Mouse (Mus musculus): ENCODE data around the gene Slc26a1. TPM values are rescaled to one million over a fixed set of nuclear protein-coding genes. Genes with fewer than 3 reads are reported as not detected.

Slc26a1 gene
- total RNA-seq (2017), result 1.1 and 1.8 TPM in 2 replicates

- no peak; a peak in 1 of 4 replicates for ATAC-seq (replicated peaks in 1 of 2; ENCODE audit: insufficient read depth in 1 of 2, low FRiP score in 2 of 2, low TSS enrichment in 1 of 2, low read depth in 1 of 2, poor library complexity in 2 of 2, severe bottlenecking in 2 of 2)
Observed at GRCm38 (mm10) chr5:108675251-108675816, at the start of gene Slc26a1. Gene Slc26a1, minus strand, starts transcription at chr5:108675569.

GRCm38 (mm10) chr5:108724006-108724405 is 48.6 kb upstream of the Slc26a1 start:
- ATAC-seq (replicated peaks in 1 of 2; ENCODE audit: insufficient read depth in 1 of 2, low FRiP score in 2 of 2, low TSS enrichment in 1 of 2, low read depth in 1 of 2, poor library complexity in 2 of 2, severe bottlenecking in 2 of 2), result no peak

GRCm38 (mm10) chr5:108719761-108720160 is 44.4 kb upstream of the Slc26a1 start:
- no peak for ATAC-seq (replicated peaks in 1 of 2; ENCODE audit: insufficient read depth in 1 of 2, low FRiP score in 2 of 2, low TSS enrichment in 1 of 2, low read depth in 1 of 2, poor library complexity in 2 of 2, severe bottlenecking in 2 of 2)

GRCm38 (mm10) chr5:108718051-108718450 is 42.7 kb upstream of the Slc26a1 start:
- ATAC-seq (replicated peaks in 1 of 2; ENCODE audit: insufficient read depth in 1 of 2, low FRiP score in 2 of 2, low TSS enrichment in 1 of 2, low read depth in 1 of 2, poor library complexity in 2 of 2, severe bottlenecking in 2 of 2), result no peak

- no peak for ATAC-seq (replicated peaks in 1 of 2; ENCODE audit: insufficient read depth in 1 of 2, low FRiP score in 2 of 2, low TSS enrichment in 1 of 2, low read depth in 1 of 2, poor library complexity in 2 of 2, severe bottlenecking in 2 of 2)
Observed at GRCm38 (mm10) chr5:108715974-108716373, 40.6 kb upstream of the Slc26a1 start.

- ATAC-seq (replicated peaks in 1 of 2; ENCODE audit: insufficient read depth in 1 of 2, low FRiP score in 2 of 2, low TSS enrichment in 1 of 2, low read depth in 1 of 2, poor library complexity in 2 of 2, severe bottlenecking in 2 of 2), result 0 out of 4 replicates have a peak, but pooled peaks of 1 of the 2 experiments have one; percentile 14
Observed at GRCm38 (mm10) chr5:108714149-108714548, 38.8 kb upstream of the Slc26a1 start.

GRCm38 (mm10) chr5:108713691-108714090 is 38.3 kb upstream of the Slc26a1 start:
- no peak for ATAC-seq (replicated peaks in 1 of 2; ENCODE audit: insufficient read depth in 1 of 2, low FRiP score in 2 of 2, low TSS enrichment in 1 of 2, low read depth in 1 of 2, poor library complexity in 2 of 2, severe bottlenecking in 2 of 2)

GRCm38 (mm10) chr5:108713096-108713495 is 37.7 kb upstream of the Slc26a1 start:
- ATAC-seq (replicated peaks in 1 of 2; ENCODE audit: insufficient read depth in 1 of 2, low FRiP score in 2 of 2, low TSS enrichment in 1 of 2, low read depth in 1 of 2, poor library complexity in 2 of 2, severe bottlenecking in 2 of 2), result no peak

- ATAC-seq (replicated peaks in 1 of 2; ENCODE audit: insufficient read depth in 1 of 2, low FRiP score in 2 of 2, low TSS enrichment in 1 of 2, low read depth in 1 of 2, poor library complexity in 2 of 2, severe bottlenecking in 2 of 2), result no peak
Observed at GRCm38 (mm10) chr5:108711968-108712367, 36.6 kb upstream of the Slc26a1 start.

- ATAC-seq (replicated peaks in 1 of 2; ENCODE audit: insufficient read depth in 1 of 2, low FRiP score in 2 of 2, low TSS enrichment in 1 of 2, low read depth in 1 of 2, poor library complexity in 2 of 2, severe bottlenecking in 2 of 2), result no peak
Observed at GRCm38 (mm10) chr5:108708981-108709731, 33.8 kb upstream of the Slc26a1 start.

- ATAC-seq (replicated peaks in 1 of 2; ENCODE audit: insufficient read depth in 1 of 2, low FRiP score in 2 of 2, low TSS enrichment in 1 of 2, low read depth in 1 of 2, poor library complexity in 2 of 2, severe bottlenecking in 2 of 2), result no peak
Observed at GRCm38 (mm10) chr5:108708419-108708818, 33.0 kb upstream of the Slc26a1 start.

- ATAC-seq (replicated peaks in 1 of 2; ENCODE audit: insufficient read depth in 1 of 2, low FRiP score in 2 of 2, low TSS enrichment in 1 of 2, low read depth in 1 of 2, poor library complexity in 2 of 2, severe bottlenecking in 2 of 2), result no peak
Observed at GRCm38 (mm10) chr5:108707758-108708157, 32.4 kb upstream of the Slc26a1 start.

- no peak for ATAC-seq (replicated peaks in 1 of 2; ENCODE audit: insufficient read depth in 1 of 2, low FRiP score in 2 of 2, low TSS enrichment in 1 of 2, low read depth in 1 of 2, poor library complexity in 2 of 2, severe bottlenecking in 2 of 2)
Observed at GRCm38 (mm10) chr5:108703754-108704626, 28.6 kb upstream of the Slc26a1 start.

- no peak for ATAC-seq (replicated peaks in 1 of 2; ENCODE audit: insufficient read depth in 1 of 2, low FRiP score in 2 of 2, low TSS enrichment in 1 of 2, low read depth in 1 of 2, poor library complexity in 2 of 2, severe bottlenecking in 2 of 2)
Observed at GRCm38 (mm10) chr5:108701341-108702021, 26.1 kb upstream of the Slc26a1 start.

- no peak for ATAC-seq (replicated peaks in 1 of 2; ENCODE audit: insufficient read depth in 1 of 2, low FRiP score in 2 of 2, low TSS enrichment in 1 of 2, low read depth in 1 of 2, poor library complexity in 2 of 2, severe bottlenecking in 2 of 2)
Observed at GRCm38 (mm10) chr5:108700346-108700745, 25.0 kb upstream of the Slc26a1 start.

GRCm38 (mm10) chr5:108697341-108697753 is 22.0 kb upstream of the Slc26a1 start:
- ATAC-seq (replicated peaks in 1 of 2; ENCODE audit: insufficient read depth in 1 of 2, low FRiP score in 2 of 2, low TSS enrichment in 1 of 2, low read depth in 1 of 2, poor library complexity in 2 of 2, severe bottlenecking in 2 of 2), result no peak

- no peak for ATAC-seq (replicated peaks in 1 of 2; ENCODE audit: insufficient read depth in 1 of 2, low FRiP score in 2 of 2, low TSS enrichment in 1 of 2, low read depth in 1 of 2, poor library complexity in 2 of 2, severe bottlenecking in 2 of 2)
Observed at GRCm38 (mm10) chr5:108696542-108696941, 21.2 kb upstream of the Slc26a1 start.
